Mouse (Mus musculus) left cerebral cortex, adult 8-10 months (tissue): ENCODE measurements around the gene Actn3. TPM values are rescaled to one million over a fixed set of nuclear protein-coding genes. Genes with fewer than 3 reads are reported as not detected.
"Not testable (repeated sequence)": the region's sequence is repeated elsewhere in the genome, so short reads cannot be mapped to it uniquely, and the experiment has no call there.

ENCODE experiments used
- DNase-seq, 2 experiments: peaks; one replicate each; pipeline ENCODE4 v3.0.0; 2022; ENCODE audit warnings: low spot score in 2 of 2
- total RNA-seq, 4 experiments: library from RNA; stranded (reverse); gene quantifications; 2 replicates each; pipeline ENCODE4 v1.2.4; 2022

The Actn3 gene
- 1 to 10 TPM; 1.2 to 5.7 (median 3.2) TPM for total RNA-seq

DNA sequence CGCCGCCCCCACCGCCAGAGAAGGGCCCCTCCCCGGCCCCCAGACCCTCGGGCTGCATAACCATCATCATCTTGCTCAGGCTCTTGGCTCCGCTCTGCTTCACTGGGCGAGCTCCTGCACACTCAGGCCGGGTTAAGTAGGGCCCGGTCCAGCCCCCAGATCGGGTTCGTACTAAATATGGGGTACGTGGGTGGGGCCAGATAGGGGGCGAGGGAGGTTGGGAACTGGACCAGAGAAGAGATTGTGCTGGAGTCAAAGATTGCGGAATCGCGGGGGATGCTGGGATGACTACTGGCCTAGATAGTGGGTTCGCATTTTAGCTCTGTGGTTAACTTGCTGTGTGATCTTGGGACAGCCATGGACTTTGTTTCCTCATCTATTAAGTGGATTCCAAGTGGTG lies at the start of gene Actn3:
Actn3 (minus strand) TSS at position 125 of the 400 bp plus-strand sequence.
- no peak for DNase-seq

DNA sequence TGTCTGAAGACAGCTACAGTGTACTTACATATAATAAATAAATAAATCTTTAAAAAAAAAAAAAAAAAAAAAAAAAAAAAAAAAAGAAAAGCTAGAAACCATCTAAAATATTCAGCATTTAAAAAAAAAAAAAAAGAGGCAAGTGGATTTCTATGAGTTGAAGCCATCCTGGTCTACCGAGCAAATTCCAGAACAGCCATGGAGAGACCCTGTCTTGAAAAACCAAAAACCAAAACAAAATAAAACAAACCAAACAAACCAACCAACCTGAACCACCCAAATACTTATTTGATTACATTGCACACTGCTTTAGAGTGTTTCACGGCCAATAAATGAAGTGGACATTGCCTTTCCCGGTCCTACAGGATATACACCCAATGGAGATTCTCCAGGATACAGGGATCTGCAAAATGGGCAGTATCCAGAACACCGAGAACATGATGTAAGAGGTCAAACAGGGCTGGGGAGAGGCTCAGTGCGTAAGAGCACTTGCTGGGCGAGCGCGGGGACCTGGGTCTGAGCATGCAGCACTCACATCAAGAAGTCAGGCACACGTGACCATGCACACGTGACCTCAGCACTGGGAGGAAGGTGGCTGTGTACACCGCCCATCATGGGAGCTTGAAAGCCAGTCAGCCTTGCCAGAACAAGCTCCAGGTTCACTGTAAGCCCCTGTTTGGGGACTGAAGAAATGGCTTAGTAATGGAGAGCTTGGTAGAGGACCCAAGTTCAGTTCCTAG lies 47.6 kb upstream of the Actn3 start:
- DNase-seq, result no peak

DNA sequence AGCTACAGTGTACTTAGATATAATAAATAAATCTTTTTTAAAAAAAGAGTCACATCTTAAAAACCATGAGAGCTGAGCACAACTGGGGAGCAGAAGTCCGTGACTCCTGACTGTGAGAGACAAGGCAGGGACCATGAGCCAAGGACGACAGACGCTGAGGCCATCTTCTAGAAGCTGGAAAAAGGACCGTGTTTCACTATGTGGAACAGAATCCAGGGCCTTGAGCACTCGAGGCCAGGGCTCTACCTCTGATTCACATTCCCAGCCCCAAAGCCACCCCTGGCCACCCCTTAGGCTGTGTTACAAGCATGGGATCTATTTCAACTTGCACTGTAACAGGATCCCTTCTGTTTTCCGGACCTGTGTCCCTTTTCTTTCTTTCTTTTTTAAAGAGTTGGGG lies 41.9 kb upstream of the Actn3 start:
- no peak for DNase-seq

DNA sequence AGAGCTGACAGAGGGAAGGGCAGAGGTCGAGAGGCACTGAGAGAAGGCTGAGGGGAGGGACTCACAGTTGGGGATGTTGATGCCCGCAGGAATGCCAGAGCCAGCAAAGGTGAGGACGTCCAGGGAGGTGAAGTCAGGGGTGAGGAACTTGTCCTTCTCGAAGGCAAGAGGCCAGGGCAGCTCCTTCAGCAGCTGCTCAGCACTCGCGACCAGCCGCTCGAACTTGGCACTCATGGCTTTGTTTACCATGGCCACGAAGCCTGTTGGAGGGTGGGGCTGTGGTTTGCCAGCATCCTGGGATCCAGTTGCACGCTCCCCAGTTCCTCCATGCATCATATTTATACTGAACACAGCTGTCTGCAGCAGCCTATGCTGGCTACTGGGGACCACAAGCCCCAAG lies 39.1 kb upstream of the Actn3 start:
- no peak for DNase-seq

DNA sequence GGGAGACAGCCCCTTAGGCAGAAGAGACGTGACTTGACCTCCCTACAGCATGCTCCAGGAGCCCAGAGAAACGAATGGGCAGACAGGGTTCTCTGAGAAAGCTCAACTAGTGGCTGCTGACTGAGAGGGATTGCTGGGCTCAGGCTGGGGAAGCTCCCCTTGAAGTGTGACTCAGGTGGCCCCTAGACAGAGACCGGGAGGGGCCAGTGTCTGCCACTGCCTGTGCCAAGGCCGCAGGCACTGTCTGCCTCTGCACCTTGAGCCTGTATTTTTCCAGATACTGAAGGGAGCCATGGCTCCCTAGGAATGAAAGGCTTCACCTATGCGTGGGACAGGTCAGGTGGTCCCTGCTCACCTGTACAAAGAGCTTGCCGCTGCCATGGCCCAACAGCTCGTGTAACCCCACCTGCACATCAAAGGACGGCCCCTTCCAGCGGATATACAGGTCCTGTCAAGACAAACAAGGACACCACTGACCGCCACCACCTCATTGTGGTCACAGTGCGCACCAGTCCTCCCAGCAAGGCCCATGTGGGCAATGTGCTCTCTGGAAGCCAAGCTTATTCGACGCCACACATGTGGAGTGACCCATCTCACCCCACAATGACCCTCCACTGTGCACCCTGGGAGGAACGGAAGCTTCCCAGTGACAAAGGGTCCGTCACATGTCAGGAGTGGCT lies 38.4 kb upstream of the Actn3 start:
- DNase-seq, result no peak

DNA sequence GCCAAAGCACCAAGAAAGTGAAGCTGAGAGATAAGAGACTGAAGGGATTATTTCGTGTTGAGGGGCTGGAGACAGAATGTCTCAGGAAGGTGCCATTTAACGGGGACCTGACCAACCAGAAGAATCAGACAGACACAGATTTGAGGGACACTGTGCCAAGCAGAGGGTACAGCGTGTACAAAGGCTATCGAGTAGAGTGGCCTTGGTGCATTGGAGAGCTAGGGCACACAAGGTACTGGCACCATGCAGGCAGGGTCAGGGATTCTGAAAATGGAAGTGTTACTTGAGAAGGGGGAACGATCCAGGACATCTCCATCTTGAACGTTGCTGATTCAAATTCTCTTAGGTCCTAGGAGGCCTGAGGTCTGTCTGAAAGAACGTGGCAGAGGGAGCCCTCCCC lies 31.7 kb upstream of the Actn3 start:
- DNase-seq, result no peak

DNA sequence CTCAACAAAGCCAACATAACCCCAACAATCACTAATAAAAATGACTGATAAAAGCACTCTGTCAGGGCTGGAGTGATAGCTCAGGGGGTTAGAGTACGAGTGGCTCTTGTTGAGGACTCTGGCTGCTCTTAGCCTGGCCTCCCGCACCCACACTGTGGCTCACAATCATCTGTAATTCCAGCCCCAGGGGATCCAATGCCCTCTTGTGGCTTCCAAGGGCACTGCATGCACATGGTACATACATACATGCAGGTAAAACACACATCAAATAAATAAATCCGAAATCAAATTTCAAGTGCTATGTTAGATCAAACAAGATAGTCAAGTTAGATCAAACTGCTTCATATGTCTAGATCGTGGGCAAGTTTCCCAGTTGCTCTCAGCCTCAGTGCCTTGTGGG lies 30.4 kb upstream of the Actn3 start:
- no peak for DNase-seq

DNA sequence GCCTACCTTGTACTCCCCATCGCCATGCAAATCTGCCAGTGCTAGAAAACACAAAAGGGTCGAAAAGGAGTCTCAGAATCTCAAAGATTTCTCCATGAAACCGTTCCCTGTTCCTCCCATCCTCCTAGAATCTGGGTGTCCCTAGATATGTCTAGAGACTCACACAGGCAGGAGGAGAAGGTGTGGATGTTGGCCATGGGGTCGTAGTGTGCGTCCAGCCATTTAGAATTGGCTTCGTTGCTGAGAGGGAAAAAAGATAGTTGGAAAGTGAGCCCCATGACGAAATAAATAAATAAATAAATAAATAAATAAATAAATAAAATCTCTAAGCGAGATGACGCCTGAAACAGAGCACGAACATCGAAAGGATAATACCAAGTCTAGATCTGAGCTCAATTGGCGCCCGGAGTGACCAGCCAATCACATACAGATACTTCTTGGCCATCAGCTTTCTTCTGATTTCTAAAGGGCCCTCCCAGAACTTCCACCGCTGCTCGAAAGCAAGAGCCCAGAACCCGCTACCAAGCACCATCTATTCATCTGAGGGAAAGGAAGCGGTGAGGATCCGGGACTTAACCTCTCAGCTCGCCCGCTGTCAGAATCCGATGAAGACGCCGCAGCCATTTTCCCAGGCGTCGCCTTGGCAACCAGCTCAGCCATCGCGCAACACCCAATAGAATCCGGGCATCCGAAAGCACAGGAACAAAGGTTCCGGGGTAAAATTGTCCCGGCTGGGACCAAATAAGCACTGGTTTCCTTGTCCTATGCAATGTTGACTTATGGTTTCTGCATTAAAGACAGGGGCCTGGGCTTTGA lies 28.5 kb upstream of the Actn3 start, which contains the start of gene Bbs1:
Bbs1 (minus strand) TSS at position 650 of the 816 bp plus-strand sequence.
- DNase-seq, result peak; percentile 57 to 71

DNA sequence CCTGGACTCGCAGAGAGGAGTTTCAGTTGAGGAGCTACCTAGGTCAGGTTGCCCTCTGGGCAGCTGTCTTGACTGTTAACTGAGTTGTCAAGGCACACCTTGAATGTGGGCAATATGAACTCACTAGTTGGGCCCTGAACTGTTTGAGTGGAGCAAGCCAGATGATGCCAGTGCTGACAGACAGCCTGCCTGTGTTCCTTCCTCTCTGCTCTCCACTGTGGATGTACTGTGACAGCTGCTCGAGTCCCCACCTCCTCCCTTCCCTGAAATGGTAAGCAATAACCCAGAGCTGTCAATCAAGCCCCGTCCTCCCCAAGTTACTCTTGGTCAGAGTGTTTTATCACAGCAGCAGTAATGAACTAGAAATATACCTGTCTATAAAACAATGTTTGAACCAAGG lies 22.2 kb upstream of the Actn3 start:
- DNase-seq, result no peak

DNA sequence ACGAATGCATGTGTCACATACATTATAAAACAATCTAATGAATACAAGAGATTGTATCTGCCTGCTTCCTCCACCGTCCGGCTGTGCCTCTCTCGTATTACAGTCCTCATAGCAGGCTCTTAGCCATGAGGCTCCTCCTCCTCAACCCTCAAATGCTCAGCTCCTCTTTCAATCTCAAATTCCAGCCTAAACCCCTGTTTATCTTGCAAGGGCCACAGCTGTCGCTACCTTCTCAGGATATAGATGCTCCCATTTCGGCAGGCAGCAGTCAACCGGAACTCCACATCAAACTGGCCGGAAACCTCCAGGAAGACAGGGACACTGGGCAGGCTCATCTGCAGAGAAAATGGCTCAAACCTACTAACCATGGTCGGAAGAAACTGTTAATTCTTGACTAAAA lies 21.3 kb upstream of the Actn3 start:
- no peak for DNase-seq

DNA sequence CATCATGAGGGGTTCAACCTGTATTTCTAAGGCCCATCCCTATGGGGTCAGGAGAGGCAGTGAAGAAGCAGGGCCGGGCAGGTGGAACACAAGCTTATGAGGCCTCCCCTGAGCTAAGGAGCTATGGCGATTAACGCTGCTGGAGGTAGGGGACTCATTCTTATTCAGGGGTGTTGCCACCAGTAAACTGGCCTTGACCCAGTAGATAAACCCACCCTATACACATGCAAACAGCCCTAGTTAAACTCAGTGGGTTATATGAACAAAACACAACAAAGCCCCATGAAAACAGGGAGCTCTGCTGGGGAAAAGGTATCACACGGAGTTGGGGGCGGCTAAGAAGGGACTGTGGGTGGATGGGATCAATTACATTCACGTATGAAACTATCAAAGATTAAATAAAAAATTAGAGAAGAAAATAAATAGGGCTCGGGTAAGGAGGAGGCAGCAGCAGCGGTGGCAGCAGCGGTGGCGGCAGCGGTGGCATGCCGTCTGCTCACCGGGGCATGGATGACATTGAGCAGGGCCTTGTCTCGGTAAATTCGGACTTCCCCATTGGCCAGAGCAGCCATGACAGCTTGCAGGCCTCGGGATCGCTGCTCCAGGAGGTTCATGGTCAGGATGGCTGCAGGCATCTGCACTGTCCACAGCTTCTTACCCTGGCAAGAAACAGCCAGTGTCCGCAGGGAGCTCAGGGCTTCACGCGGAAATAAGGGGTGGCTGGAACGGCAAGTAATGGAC lies 19.2 kb upstream of the Actn3 start:
- DNase-seq, result no peak

DNA sequence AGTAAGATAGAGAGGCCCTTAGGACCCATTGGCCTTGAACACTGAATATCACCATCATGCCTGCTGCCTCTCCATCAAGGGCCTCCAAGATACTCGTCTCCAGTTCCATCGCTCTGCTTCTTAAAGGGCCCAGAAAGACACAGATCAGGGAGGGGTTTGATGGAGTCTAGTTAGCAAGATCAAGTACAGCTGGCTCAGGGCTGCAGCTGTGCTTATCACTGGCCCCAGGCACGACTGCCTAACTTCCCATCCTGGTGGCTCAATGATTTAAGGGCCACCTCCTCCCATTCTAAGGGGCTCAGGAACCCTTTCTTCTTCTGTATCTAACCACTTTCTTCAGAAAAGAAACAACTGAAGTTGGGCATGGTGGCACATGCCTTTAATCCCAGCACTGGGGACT lies 14.1 kb upstream of the Actn3 start:
- no peak for DNase-seq

DNA sequence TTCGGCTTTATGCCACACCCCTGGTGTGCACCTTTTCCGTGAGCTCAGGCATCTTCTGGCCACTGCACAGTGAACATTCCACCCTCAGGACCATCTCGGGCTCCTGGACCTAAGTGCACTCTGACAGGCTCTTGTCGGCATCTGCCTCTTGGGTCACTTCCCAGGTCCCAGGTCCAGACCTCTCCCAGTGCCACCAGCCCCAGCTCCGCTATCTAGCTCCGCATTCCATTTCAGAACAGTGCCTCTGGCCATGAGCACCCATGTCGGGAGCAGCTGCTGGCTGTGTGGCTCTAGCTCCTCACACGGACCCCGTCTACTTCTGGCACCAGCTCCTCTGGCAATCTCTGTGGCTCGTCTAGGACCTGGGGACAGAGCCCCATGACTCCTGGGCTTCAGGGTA lies 12.1 kb upstream of the Actn3 start:
- DNase-seq, result no peak

DNA sequence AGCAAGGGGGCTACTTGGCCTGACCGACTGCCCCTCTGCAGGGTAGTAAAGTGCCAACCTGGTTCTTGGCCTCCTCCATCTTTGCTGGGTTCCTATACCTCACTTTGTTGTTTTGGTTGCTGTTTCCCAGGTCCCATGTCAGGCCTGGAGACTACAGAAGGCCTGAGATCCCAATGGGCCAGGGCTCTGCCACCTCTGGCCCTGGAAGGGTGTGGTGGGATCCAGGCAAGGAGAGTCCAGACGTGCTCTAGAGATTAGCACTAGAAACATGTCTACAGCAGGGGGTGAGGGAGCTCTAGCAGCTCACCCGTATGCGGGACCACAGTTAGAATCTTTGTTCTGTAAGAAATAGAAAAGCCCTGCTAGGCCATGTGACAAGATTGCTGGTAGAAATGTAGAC lies 6.3 kb upstream of the Actn3 start:
- no peak for DNase-seq

DNA sequence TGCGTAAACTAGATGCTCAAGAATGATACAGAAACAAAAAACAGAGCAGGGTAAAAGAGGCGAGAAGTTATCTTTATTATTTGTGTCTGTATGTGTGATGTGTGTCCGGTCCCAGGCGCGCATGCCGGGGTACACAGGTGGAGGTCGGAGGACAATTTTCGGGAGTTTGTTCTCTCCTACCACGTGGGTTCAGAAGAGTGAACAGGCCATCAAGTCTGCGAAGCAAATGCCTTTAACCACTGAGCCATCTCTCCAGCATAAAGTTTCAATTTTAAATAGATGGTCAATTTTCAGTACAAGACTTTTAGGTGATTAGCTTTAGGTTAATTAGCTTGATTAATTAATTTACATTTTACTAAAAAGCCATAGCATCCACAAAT lies 1.6 kb upstream of the Actn3 start:
- no peak for DNase-seq

DNA sequence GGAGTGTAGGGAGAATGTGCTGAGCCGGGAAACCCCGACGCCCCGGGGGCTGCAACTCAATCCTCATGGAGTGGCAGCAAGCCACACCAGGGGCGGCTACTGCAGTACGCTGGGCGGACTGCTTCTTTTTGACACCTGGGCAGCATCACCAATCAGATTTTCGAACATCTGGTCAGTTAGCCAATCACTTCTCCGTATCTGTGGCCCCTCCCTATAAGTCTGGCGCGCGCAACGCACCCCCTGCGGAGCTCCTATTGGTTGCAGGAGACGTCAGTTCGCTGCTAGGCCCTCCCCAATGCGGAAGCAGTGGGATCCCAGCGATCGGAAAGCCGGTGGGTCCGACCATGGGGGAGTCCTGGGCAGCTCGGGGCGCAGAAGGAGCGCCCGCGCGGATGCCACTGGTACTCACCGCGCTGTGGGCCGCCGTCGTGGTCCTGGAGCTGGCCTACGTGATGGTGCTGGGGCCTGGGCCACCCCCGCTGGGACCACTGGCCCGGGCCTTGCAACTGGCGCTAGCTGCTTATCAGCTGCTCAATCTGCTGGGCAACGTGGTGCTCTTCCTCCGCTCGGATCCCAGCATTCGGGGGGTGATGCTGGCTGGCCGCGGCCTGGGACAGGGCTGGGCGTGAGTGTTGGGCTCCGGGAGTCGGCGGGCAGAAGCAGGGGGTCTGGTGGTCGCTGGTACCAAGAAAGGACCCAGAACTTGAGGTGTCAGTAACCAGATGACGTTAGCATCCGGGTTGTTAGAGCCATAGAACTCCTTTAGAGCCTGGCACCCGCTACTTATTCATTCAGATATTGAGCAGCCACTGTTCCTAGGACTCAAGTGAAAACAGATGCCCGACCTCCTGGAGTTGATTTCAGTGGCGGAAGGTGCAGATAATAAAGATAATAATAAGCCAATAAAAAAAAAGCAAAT lies 955 bp upstream of the Actn3 start, which contains the start of gene Zdhhc24:
Zdhhc24 (plus strand) TSS at position 264 of the 919 bp plus-strand sequence.
- DNase-seq, result peak; percentile 93 to 97

DNA sequence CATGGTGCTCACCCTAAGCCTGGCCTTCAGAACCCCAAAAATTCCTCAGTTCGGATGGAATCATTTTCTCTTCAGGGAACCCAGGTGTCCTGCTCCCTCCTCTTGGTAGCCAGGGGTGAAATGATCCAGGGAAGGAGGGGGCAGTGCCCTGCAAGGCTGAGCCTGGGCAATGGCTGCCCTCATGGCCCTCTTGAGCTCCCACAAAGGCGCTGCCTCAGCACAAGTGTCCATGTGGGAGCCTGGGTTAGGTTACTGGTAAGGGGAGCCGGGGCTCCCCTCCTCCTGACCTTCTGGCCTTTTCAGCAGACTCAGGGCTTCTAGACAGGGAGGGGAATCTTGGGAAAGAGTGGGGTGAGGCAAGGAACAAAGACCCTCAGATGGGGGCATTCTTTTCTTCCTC lies 954 bp downstream of the Actn3 start:
- no peak for DNase-seq

DNA sequence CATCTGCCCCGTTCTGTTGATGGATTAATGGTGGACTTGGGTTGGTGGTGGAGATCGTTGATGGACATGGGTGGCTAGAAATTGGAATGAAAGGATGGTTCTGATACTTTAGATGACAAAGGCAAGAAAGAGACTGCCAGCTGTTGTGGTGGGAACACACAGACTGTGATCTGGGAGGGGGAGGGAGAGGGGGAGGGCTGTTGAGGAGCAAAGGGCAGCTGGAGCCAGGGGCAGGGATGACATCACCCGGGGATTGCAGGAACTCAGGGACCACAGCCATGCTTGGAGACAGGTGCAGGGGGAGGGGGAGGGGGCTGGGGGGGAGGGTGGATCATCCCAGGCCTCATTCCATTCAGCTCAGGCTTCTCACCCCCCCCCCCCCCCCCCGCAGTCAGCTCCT lies 1.5 kb downstream of the Actn3 start:
- no peak for DNase-seq

DNA sequence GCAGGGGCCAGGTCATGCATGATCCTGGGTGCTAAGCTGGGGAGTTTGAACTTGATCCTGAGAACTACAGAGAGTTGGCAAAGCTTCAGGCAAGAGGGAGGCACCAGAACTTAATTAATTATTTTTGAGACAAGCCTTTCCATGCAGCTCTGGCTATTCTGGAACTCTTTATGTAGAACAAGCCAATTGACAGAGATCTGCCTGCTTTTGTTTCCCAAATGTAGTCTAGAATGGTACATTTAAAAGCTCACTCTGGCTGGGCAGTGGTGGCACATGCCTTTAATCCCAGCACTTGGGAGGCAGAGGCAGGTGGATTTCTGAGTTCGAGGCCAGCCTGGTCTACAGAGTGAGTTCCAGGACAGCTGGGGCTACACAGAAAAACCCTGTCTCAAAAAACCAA lies 3.1 kb downstream of the Actn3 start:
- DNase-seq, result not testable (repeated sequence)

DNA sequence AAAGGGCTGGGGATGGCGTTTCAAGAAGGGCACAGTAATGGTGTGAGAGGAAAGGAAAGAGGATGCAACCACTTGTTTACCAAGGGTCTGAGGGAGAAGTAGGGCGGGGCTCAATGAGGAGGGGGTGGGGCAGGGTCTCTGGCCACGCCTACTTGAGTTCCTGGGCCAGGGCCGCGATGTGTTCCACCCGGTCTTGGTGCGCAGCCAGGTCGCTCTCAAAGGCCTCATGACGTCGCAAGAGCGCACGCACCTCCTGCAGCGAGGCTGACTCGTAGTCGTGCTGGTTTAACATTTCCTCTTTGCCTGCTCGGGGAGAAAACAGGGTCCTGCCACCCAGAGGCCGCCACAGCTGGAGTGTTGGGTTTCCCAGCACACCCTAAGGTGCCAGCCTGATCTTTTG lies 12.6 kb downstream of the Actn3 start:
- DNase-seq, result no peak
